Mouse (Mus musculus) monocyte, adult 2 months (primary cell): ENCODE measurements around the gene Dhps.

Experiments
- DNase-seq, 2 experiments: peaks; one replicate each; pipeline ENCODE4 v3.0.0; 2022; ENCODE audit warnings: low spot score in 2 of 2, low read depth in 1 of 2

The Dhps gene

GRCm38 (mm10) chr8:85071514-85072281 is at the start of gene Dhps:
TSS of gene Dhps (plus strand) at chr8:85071757.
- DNase-seq: peak; percentile 79 to 89

- no peak for DNase-seq
Observed at GRCm38 (mm10) chr8:85023846-85024245, 47.7 kb upstream of the Dhps start.

- peak; percentile 73 to 82 for DNase-seq
Observed at GRCm38 (mm10) chr8:85025098-85025932, 46.2 kb upstream of the Dhps start, which contains the start of gene Asna1. TSS of gene Asna1 (minus strand) at chr8:85025281.

- peak; percentile 91 to 96 for DNase-seq
Observed at GRCm38 (mm10) chr8:85026670-85027515, 44.7 kb upstream of the Dhps start, which contains the start of gene Trir. TSS of gene Trir (plus strand) at chr8:85026823.

GRCm38 (mm10) chr8:85027516-85027855 is 44.1 kb upstream of the Dhps start:
- no peak for DNase-seq

- no peak for DNase-seq
Observed at GRCm38 (mm10) chr8:85027922-85028321, 43.6 kb upstream of the Dhps start.

- no peak for DNase-seq
Observed at GRCm38 (mm10) chr8:85029271-85029670, 42.3 kb upstream of the Dhps start.

GRCm38 (mm10) chr8:85032622-85033311 is 38.8 kb upstream of the Dhps start:
- DNase-seq: no peak

- no peak for DNase-seq
Observed at GRCm38 (mm10) chr8:85033867-85034266, 37.7 kb upstream of the Dhps start.

- peak; percentile 26 to 59 for DNase-seq
Observed at GRCm38 (mm10) chr8:85034764-85035163, 36.8 kb upstream of the Dhps start.

GRCm38 (mm10) chr8:85035165-85035727 is 36.3 kb upstream of the Dhps start:
- DNase-seq: no peak

- no peak for DNase-seq
Observed at GRCm38 (mm10) chr8:85035728-85036310, 35.7 kb upstream of the Dhps start.

- DNase-seq: no peak
Observed at GRCm38 (mm10) chr8:85036381-85036717, 35.2 kb upstream of the Dhps start.

- peak; percentile 73 to 81 for DNase-seq
Observed at GRCm38 (mm10) chr8:85036718-85037365, 34.7 kb upstream of the Dhps start, which contains the start of gene Tnpo2. TSS of gene Tnpo2 (plus strand) at chr8:85036915.

- DNase-seq: no peak
Observed at GRCm38 (mm10) chr8:85037366-85037680, 34.2 kb upstream of the Dhps start.

- DNase-seq: no peak
Observed at GRCm38 (mm10) chr8:85037681-85038531, 33.7 kb upstream of the Dhps start.

- DNase-seq: no peak
Observed at GRCm38 (mm10) chr8:85043619-85044018, 27.9 kb upstream of the Dhps start.

- no peak for DNase-seq
Observed at GRCm38 (mm10) chr8:85057367-85057766, 14.2 kb upstream of the Dhps start.
